Mouse (Mus musculus) C2C12 (cell line): ENCODE measurements around the gene Scrt2.

Experiments used
- CEBPB ChIP-seq: IDR thresholded peaks from one replicate; pipeline ENCODE4 v1.6.1; 2011; ENCODE audit warnings: low read depth, mild to moderate bottlenecking, control low read depth, moderate library complexity
- CTCF ChIP-seq: IDR thresholded peaks from one replicate; pipeline ENCODE4 v1.5.1; 2011; ENCODE audit not compliant: control insufficient read depth, insufficient read depth, insufficient read length
- MAX ChIP-seq: IDR thresholded peaks from one replicate; pipeline ENCODE4 v1.6.1; 2011; ENCODE audit warnings: mild to moderate bottlenecking, control low read depth
- MYOG ChIP-seq: IDR thresholded peaks from one replicate; pipeline ENCODE4 v1.6.1; 2011; ENCODE audit not compliant: control insufficient read depth, insufficient read length; ENCODE audit errors: extremely low read depth

DNA sequence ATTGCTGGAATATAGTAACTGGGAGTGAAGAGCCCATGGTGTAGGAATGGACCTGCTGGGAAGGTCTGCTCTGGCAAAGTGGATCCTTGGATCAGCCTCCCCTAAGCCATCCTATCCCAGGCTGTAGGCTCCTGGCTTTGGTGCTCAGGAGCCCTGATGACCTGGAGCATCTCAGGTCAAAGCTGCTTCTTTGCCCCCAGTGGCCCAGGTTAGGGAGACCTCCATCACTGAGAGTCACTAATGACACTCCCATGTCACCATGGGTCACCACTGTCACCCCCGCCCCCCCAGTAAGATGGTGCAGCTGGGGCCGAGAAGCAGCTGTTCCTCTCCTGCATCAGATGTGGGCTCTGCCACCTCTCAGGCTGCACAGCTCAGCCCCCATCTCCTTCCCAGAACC, 11.4 kb upstream of the Scrt2 start:
- TF ChIP-seq MAX (no peak), CTCF (no peak), MYOG (no peak), CEBPB (no peak)
